Mouse (Mus musculus) E14TG2a.4 (cell line): ENCODE results near the gene Pabpc4.
"Not testable (repeated sequence)": the region's sequence is repeated elsewhere in the genome, so short reads cannot be mapped to it uniquely, and the experiment has no call there.

Experiments used
- CTCF ChIP-seq: conservative IDR thresholded peaks from 2 replicates; pipeline ENCODE4 v1.5.1; 2014; ENCODE audit warnings: low read length
- NANOG ChIP-seq: IDR thresholded peaks from 2 replicates; pipeline ENCODE4 v1.6.1; 2014; ENCODE audit warnings: borderline replicate concordance, low read length, mixed read lengths
- POU5F1 ChIP-seq: IDR thresholded peaks from 2 replicates; pipeline ENCODE4 v1.6.1; 2014; ENCODE audit warnings: low read length, borderline replicate concordance

GRCm38 (mm10) chr4:123322910-123323309 is 60.8 kb downstream of the Pabpc4 start:
- TF ChIP-seq CTCF, NANOG, POU5F1: not testable (repeated sequence)
